Mouse (Mus musculus): Measurements from ENCODE around the gene Tmem210. TPM values are rescaled to one million over a fixed set of nuclear protein-coding genes. Genes with fewer than 3 reads are reported as not detected.

Gene Tmem210
- polyA plus RNA-seq, 1 experiment, result not detected

DNA sequence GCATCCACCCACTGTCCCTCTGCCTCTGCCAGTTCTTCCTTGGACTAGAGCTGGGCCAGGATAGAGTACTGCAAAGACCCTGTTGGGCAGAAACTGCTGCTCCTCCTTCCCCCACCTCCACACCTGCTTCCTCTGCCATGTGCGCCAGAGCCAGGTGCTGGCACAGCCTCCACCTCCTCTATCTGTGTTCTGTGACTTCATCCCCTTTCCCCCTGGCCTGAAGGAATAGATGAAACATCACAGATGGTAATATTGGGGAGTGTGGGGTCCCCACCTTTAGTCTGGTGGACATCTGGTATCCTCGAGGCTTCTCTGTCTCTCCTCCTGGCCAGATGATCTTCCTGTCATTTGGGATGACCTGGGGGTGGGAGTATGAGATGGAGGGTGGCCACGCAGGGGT is 15.5 kb downstream of the Tmem210 start:
- no peaks in the 10 kb centered on the region for H3K9me3 ChIP-seq (ENCODE audit: control insufficient read depth, low read length)
- H3K27me3 ChIP-seq (ENCODE audit: control insufficient read depth), result peaks cover 60% of the 10 kb centered on the region
- no peak for TF ChIP-seq TAL1 (IDR thresholded peaks at IDR 0.05; ENCODE audit: low read length)
- no peaks in the 10 kb centered on the region for H3K36me3 ChIP-seq (ENCODE audit: control insufficient read depth)
- H3K4me1 ChIP-seq (ENCODE audit: control insufficient read depth), result peaks cover 9% of the 10 kb centered on the region
- no peak overlapping the region for H3K4me3 ChIP-seq (replicated peaks)

- no peak overlapping the region for H3K4me3 ChIP-seq (replicated peaks)
These were observed 16.1 kb downstream of the Tmem210 start for GRCm38 (mm10) chr2:25303931-25304656.

GRCm38 (mm10) chr2:25304657-25305541 is 17.0 kb downstream of the Tmem210 start:
- peak overlapping the region; percentile 23 for H3K4me3 ChIP-seq (replicated peaks)

More at GRCm38 (mm10) chr2:25303931-25304656, 16.1 kb downstream of the Tmem210 start:
- H3K36me3 ChIP-seq (ENCODE audit: control insufficient read depth), result no peaks in the 10 kb centered on the region
- H3K27me3 ChIP-seq (ENCODE audit: control insufficient read depth), result peaks cover 66% of the 10 kb centered on the region
- TF ChIP-seq GATA1 (IDR thresholded peaks at IDR 0.05; ENCODE audit: low read length) (no peak), TAL1 (IDR thresholded peaks at IDR 0.05; ENCODE audit: low read length) (no peak)
- no peaks in the 10 kb centered on the region for H3K9me3 ChIP-seq (ENCODE audit: control insufficient read depth, low read length)
- H3K4me1 ChIP-seq (ENCODE audit: control insufficient read depth), result peaks cover 9% of the 10 kb centered on the region

GRCm38 (mm10) chr2:25305587-25306359 is 17.8 kb downstream of the Tmem210 start:
- Histone ChIP-seq H3K4me3 (replicated peaks) (no peak overlapping the region), H3K36me3 (ENCODE audit: control insufficient read depth) (no peaks in the 10 kb centered on the region), H3K9me3 (ENCODE audit: control insufficient read depth, low read length) (no peaks in the 10 kb centered on the region), H3K4me1 (ENCODE audit: control insufficient read depth) (peaks cover 9% of the 10 kb centered on the region), H3K27me3 (ENCODE audit: control insufficient read depth) (peaks cover 79% of the 10 kb centered on the region)
- TF ChIP-seq TAL1 (IDR thresholded peaks at IDR 0.05; ENCODE audit: low read length) (no peak), GATA1 (IDR thresholded peaks at IDR 0.05; ENCODE audit: low read length) (no peak)

More at GRCm38 (mm10) chr2:25304657-25305541, 17.0 kb downstream of the Tmem210 start:
- Histone ChIP-seq H3K36me3 (ENCODE audit: control insufficient read depth) (no peaks in the 10 kb centered on the region), H3K27me3 (ENCODE audit: control insufficient read depth) (peaks cover 70% of the 10 kb centered on the region), H3K9me3 (ENCODE audit: control insufficient read depth, low read length) (no peaks in the 10 kb centered on the region), H3K4me1 (ENCODE audit: control insufficient read depth) (peaks cover 9% of the 10 kb centered on the region)
- TF ChIP-seq TAL1 (IDR thresholded peaks at IDR 0.05; ENCODE audit: low read length) (no peak), GATA1 (IDR thresholded peaks at IDR 0.05; ENCODE audit: low read length) (no peak)

DNA sequence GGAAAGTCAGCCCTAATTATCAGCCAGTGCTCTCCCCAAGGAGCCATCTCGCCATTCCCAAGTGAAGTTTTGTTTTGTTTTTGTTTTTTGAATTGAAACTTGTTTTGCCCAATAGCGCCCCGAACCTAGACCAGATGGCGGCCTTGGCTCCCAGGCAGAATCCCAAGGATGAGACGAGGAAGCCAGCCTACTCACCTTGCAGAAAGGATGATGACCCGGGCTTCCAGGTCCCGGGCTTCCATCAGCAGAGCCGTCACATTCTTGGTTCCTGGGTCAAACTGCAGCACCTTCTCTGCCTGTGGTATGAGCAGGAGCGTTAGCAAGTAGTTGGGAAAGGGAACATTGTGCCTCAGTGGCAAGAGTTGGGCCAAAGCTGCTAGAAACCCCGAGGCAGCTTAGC is 22.2 kb downstream of the Tmem210 start:
- Histone ChIP-seq H3K4me1 (ENCODE audit: control insufficient read depth) (peaks cover 2% of the 10 kb centered on the region), H3K9me3 (ENCODE audit: control insufficient read depth, low read length) (no peaks in the 10 kb centered on the region), H3K36me3 (ENCODE audit: control insufficient read depth) (no peaks in the 10 kb centered on the region), H3K4me3 (replicated peaks) (no peak overlapping the region), H3K27me3 (ENCODE audit: control insufficient read depth) (peaks cover 88% of the 10 kb centered on the region)
- TF ChIP-seq GATA1 (IDR thresholded peaks at IDR 0.05; ENCODE audit: low read length) (no peak), TAL1 (IDR thresholded peaks at IDR 0.05; ENCODE audit: low read length) (no peak)

GRCm38 (mm10) chr2:25310969-25311368 is 23.0 kb downstream of the Tmem210 start:
- Histone ChIP-seq H3K36me3 (ENCODE audit: control insufficient read depth) (no peaks in the 10 kb centered on the region), H3K4me1 (ENCODE audit: control insufficient read depth) (no peaks in the 10 kb centered on the region), H3K9me3 (ENCODE audit: control insufficient read depth, low read length) (no peaks in the 10 kb centered on the region), H3K4me3 (replicated peaks) (no peak overlapping the region), H3K27me3 (ENCODE audit: control insufficient read depth) (peaks cover 83% of the 10 kb centered on the region)
- no peak for TF ChIP-seq TAL1 (IDR thresholded peaks at IDR 0.05; ENCODE audit: low read length)
- TF ChIP-seq GATA1 (IDR thresholded peaks at IDR 0.05; ENCODE audit: low read length), result no peak

GRCm38 (mm10) chr2:25311491-25311891 is 23.5 kb downstream of the Tmem210 start:
- H3K4me3 ChIP-seq (replicated peaks), result no peak overlapping the region
- no peaks in the 10 kb centered on the region for H3K9me3 ChIP-seq (ENCODE audit: control insufficient read depth, low read length)
- no peak for TF ChIP-seq TAL1 (IDR thresholded peaks at IDR 0.05; ENCODE audit: low read length)
- TF ChIP-seq GATA1 (IDR thresholded peaks at IDR 0.05; ENCODE audit: low read length), result no peak
- no peaks in the 10 kb centered on the region for H3K36me3 ChIP-seq (ENCODE audit: control insufficient read depth)
- peaks cover 83% of the 10 kb centered on the region for H3K27me3 ChIP-seq (ENCODE audit: control insufficient read depth)
- no peaks in the 10 kb centered on the region for H3K4me1 ChIP-seq (ENCODE audit: control insufficient read depth)

DNA sequence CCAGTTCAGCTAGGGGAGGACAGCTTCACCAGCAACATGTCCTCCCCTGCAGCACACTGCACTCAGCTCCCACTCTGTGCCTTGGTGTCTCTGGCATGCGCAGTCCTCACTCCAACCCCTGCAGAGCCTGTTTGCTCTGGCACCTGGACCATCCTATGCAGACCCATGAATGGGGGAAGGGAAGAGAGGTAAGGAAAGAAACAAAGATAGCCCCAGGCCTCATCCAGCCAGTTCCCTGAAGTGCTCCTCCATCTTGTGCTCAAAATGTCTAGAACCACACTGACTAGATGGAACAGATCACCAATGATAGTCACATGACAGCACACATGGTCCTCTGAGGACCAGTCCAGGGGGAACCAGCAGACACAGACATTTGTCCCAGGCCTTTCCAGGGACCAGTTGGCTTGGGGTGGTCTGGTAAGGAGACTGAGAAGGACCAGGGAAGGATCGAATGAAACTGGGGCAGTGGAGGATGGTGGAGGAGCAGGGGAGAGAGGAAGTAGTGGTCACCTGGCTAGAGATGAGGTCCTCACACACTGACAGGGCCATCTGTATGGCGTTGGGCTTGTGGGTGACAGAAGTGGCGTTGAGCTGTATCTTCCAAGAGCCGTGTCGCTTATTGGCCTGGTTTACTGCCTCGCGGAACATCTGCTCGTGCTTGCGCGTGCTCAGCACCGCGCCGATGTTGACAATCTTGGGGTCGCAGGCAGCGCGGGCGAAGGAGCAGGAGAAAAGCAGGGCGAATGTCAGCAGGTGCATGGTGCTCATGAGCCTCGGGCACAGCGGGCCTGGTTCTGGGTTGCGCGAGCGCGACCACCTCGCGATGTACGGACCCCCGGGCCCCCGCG is 30.4 kb downstream of the Tmem210 start:
- Histone ChIP-seq H3K36me3 (ENCODE audit: control insufficient read depth) (no peaks in the 10 kb centered on the region), H3K27me3 (ENCODE audit: control insufficient read depth) (peaks cover 77% of the 10 kb centered on the region), H3K9me3 (ENCODE audit: control insufficient read depth, low read length) (no peaks in the 10 kb centered on the region; the same call in 1 of the 2 replicates), H3K4me1 (ENCODE audit: control insufficient read depth) (peaks cover 9% of the 10 kb centered on the region), H3K4me3 (replicated peaks) (no peak overlapping the region)
- TF ChIP-seq TAL1 (IDR thresholded peaks at IDR 0.05; ENCODE audit: low read length), result no peak
- TF ChIP-seq GATA1 (IDR thresholded peaks at IDR 0.05; ENCODE audit: low read length), result no peak
